Mouse (Mus musculus): ENCODE measurements at regions not wholly inside any gene's neighbourhood (a gene's known extent, or its start where the extent isn't known, plus 50 kb on each side); places are given as distances from the start of the nearest gene placed in this dataset.

DNA sequence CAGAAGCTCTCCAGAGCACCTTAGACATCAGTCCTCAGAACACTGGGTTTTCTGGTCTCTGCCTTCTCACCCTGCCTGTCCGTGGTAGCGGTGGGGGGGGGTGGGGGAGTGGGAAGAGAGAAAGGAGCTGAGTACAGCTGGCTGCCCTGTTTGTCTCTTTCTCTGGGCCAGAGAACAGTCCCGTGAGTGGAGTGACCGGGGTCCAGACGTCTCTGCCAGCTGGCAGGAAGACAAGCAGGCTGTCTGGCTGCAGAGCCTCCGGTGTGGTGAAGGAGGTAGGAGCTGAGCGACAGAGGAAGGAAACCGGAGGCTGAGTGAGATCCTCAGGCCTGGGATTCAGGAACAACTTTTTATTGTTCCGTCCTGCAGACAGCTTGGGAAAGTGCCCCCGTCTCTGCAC is 59.5 kb upstream of the Pmepa1 start:
- TF ChIP-seq CTCF (IDR thresholded peaks at IDR 0.05; ENCODE audit: extremely low read depth, insufficient read depth, low read length), result no peak
- TF ChIP-seq POLR2A (IDR thresholded peaks at IDR 0.05; ENCODE audit: extremely low read depth, insufficient read depth, low read length), result no peak
